Mouse (Mus musculus) left cerebral cortex, postnatal 4 days (tissue): ENCODE data around the gene Olfr922. TPM values are rescaled to one million over a fixed set of nuclear protein-coding genes. Genes with fewer than 3 reads are reported as not detected.

ENCODE experiments used
- DNase-seq: peaks from one replicate; pipeline ENCODE4 v3.0.0-alpha.2; 2022
- intact Hi-C: fragments of 180-260 bp; cut with DNase I; formaldehyde crosslinking; loops from one replicate; pipeline ENCODE4 v1.15.1; 2025
- total RNA-seq, 2 experiments: library from RNA; stranded (reverse); gene quantifications; 2 replicates each; pipeline ENCODE4 v1.2.3; 2021

Olfr922 gene
- not detected for total RNA-seq

GRCm38 (mm10) chr9:38814314-38814713 lies at the start of gene Olfr922:
TSS of gene Olfr922 (plus strand) at chr9:38814614.
- DNase-seq: no peak
- intact Hi-C loops: no loop called here

DNA sequence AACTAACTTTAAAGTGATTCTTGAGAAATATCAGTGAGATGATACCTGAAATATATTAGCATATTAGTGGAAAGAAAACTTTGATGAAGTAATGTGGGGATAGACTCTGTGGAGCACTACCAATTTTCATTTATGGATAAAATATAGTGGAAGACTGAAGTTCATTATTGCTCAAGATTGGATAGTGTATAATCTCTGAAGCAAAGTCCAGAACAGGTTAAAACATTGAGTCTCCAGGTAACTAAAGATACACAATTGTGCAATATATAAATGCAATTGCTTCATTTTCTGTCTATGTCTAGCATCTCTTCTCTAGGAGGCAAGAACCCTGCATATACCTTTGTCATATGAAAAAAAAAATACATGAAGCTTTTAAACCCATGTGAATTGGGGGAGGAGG lies 41.6 kb upstream of the Olfr922 start, which contains the start of gene Olfr921:
Gene Olfr921 (plus strand): TSS at position 301 of the 400 bp plus-strand sequence.
- intact Hi-C loops: no loop called here
- no peak for DNase-seq

DNA sequence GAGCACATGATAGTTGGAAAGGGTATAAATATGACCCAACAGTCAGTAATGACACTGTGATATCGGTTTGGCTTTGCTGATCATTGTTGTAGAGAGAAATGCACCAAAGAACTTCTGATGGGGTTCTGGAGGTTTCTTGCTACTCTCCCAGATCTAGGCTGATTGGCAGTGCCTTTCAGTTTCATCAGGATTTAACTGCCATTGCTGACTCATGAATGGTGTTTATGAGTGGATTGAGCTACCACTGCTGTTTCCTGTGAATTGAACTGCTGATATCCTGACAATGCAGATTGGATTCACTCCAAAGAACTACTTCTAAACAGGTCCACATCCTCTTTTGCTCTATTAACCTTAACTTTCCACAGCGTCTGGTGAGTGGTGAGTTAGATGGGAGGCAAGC lies 21.7 kb upstream of the Olfr922 start:
- DNase-seq: no peak
- intact Hi-C loops: no loop called here

GRCm38 (mm10) chr9:38805696-38806095 lies 8.7 kb upstream of the Olfr922 start:
- intact Hi-C loops: loop anchor here (10.0 kb wide), 1 partner anchor 1479 kb away; no protein-coding TSS in a partner anchor
- no peak for DNase-seq

DNA sequence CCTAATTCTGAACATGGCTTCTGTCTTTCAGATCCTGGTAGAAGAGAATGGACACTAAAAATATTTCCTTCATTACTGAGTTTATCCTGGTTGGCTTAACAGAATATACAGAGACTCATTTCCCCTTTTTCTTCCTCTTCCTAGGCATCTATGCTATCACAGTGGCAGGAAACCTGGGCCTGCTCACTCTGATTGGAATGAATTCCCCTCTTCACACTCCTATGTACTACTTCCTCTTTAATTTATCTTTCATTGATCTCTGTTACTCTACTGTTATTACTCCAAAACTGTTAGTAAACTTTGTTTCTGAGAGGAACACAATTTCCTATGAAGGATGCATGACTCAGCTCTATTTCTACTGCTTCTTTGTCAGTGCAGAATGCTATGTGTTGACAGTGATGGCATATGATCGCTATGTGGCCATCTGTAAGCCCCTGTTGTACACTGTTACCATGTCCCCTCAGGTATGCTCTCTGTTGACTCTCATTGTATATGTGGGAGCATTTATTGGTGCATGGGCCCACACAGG lies 1.1 kb downstream of the Olfr922 start:
- no peak for DNase-seq
- intact Hi-C loops: no loop called here

DNA sequence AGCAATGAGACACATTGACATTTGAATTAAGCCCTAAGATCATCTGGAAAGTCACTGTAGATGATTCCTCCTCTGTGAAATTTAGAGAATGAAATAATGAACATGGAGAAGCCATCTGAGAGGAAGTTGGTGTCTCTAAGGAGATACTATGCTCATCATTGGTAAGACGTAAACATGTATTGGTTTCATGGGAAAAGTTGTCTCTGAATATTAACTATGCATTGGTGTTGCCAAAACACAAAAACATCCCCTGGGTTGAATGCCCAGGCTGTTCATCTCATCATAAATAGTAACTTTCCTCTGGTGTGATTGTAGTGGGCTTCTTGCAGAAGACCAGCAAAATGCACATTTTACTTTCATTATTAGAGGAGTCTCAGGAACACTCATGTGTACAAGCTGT lies 11.8 kb downstream of the Olfr922 start, which contains the start of gene Olfr923:
Gene Olfr923 (plus strand): TSS at position 301 of the 400 bp plus-strand sequence.
- no peak for DNase-seq
- intact Hi-C loops: no loop called here

- no peak for DNase-seq
- intact Hi-C loops: no loop called here
These were observed 18.6 kb downstream of the Olfr922 start for GRCm38 (mm10) chr9:38833027-38833426.

- no peak for DNase-seq
- intact Hi-C loops: no loop called here
These were observed 29.7 kb downstream of the Olfr922 start, which contains the start of gene Olfr924 for GRCm38 (mm10) chr9:38844149-38844548. TSS of gene Olfr924 (plus strand) at chr9:38844449.

DNA sequence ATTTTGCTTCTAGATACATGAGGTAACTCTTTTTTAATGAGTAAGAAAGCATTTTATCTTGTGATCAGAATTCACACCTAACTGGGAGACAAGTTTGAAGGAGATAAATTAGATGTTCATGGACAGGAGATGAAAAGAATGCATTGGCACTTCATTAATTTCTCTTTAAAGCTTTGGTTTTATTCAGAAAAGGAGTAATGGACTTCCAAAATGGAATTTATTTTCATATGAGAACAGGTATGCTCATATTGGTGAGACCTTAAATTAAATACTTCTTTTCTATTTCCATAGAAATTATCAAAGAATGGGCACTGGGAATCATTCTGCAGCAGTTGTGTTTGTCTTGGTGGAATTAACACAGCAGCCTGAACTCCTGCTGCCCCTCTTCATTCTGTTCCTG lies 40.3 kb downstream of the Olfr922 start, which contains the start of gene Olfr26:
Gene Olfr26 (plus strand): TSS at position 301 of the 400 bp plus-strand sequence.
- no peak for DNase-seq
- intact Hi-C loops: no loop called here

Other genes starting within 250 kb of the Olfr922 start
- not detected for gene Olfr912, start 234.4 kb upstream of the Olfr922 start, total RNA-seq
- gene Olfr913, start 221.9 kb upstream of the Olfr922 start, total RNA-seq: not detected
- gene Olfr914, start 209.5 kb upstream of the Olfr922 start, total RNA-seq: not detected
- not detected for gene Olfr916, start 154.7 kb upstream of the Olfr922 start, total RNA-seq
- gene Olfr917, start 148.8 kb upstream of the Olfr922 start, total RNA-seq: not detected
- gene Olfr918, start 140.0 kb upstream of the Olfr922 start, total RNA-seq: not detected
- gene Olfr919, start 110.9 kb upstream of the Olfr922 start, total RNA-seq: not detected
- gene Vwa5a, start 96.3 kb upstream of the Olfr922 start, total RNA-seq: 1 to 10 TPM; 6.6 to 7.6 TPM
- under 1 TPM in 1 of 2 experiments, not detected in 1; 0.06 TPM for gene Olfr920, start 62.3 kb upstream of the Olfr922 start, total RNA-seq
- gene Olfr921, start 41.5 kb upstream of the Olfr922 start, total RNA-seq: not detected
- not detected for gene Olfr923, start 11.9 kb downstream of the Olfr922 start, total RNA-seq
- gene Olfr924, start 29.8 kb downstream of the Olfr922 start, total RNA-seq: not detected
- not detected for gene Olfr26, start 40.4 kb downstream of the Olfr922 start, total RNA-seq
- gene Olfr926, start 62.5 kb downstream of the Olfr922 start, total RNA-seq: not detected
- not detected for gene Olfr930, start 115.2 kb downstream of the Olfr922 start, total RNA-seq
- not detected for gene Olfr933, start 157.7 kb downstream of the Olfr922 start, total RNA-seq
- gene Olfr934, start 173.7 kb downstream of the Olfr922 start, total RNA-seq: not detected
- gene Olfr935, start 185.1 kb downstream of the Olfr922 start, total RNA-seq: not detected
- gene Olfr146, start 208.8 kb downstream of the Olfr922 start, total RNA-seq: not detected